Mouse (Mus musculus) MEL-GATA-1-ER (cell line): Measurements from ENCODE around the gene Idua.
A peak's percentile ranks its signal among the peaks of the same experiment; 100 is the strongest.

ENCODE experiments used
- DNase-seq: peaks from one replicate; pipeline ENCODE4 v3.0.0-alpha.2; 2012; ENCODE audit warnings: low read depth; ENCODE audit errors: extremely low read depth

The Idua gene

GRCm38 (mm10) chr5:108718051-108718450 is 57.9 kb downstream of the Idua start:
- DNase-seq = no peak

- no peak for DNase-seq
Observed at GRCm38 (mm10) chr5:108719761-108720160, 59.6 kb downstream of the Idua start.

- no peak for DNase-seq
Observed at GRCm38 (mm10) chr5:108724006-108724405, 63.9 kb downstream of the Idua start.

GRCm38 (mm10) chr5:108726557-108727248 is 66.6 kb downstream of the Idua start:
- DNase-seq = peak; percentile 40

- no peak for DNase-seq
Observed at GRCm38 (mm10) chr5:108727425-108727824, 67.3 kb downstream of the Idua start.
